Mouse (Mus musculus): ENCODE data around the gene Angel2.

The Angel2 gene

DNA sequence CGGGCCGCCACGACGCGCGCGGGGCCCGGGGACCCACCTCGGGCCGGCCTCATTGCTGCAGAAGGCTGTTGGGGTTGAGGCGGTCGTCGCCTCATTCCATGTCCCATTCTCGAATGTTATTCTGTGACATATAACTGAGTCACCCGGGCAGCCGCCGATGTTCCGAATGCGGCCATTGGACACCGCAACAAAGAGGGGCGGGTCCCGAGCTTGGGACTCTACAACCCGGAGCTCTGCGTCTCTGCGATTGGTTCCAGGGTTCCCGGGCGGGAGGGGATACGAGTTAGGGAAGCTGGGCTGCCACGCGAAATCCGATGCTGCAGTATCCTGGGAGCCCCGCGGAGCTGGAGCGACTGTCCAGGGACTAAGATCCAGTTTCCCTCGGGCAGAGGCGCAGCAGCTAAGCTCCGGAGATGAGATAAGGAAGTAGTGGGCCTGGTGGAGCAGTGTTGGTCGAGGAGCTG lies 54.2 kb downstream of the Angel2 start, which contains the start of gene Vash2:
Gene Vash2 (minus strand): TSS at position 197 of the 464 bp plus-strand sequence.
- peak; percentile 19 to 73 for DNase-seq (ENCODE audit: low spot score in 2 of 2)

GRCm38 (mm10) chr1:190980470-190980869 lies 55.6 kb downstream of the Angel2 start:
- DNase-seq (ENCODE audit: low spot score in 2 of 2) = no peak

DNA sequence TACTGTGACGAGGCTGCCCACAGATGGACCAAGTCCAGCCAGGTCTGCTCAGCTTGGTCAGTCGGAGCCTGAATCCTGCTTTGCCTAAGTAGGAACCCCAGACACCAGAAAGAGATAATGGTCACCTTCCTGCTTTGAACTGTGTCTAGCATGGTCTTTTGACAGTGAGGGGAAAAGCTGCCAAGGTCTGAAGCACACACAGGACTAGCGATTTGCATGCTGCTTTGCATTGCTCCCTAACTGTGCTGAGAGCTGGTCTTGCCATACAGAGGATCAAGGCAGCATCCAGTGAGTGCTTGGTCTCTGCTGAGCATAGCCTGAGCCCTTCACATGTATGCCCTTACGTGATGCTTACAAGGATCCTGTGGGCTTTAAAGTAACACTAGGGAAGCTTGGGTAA lies 56.5 kb downstream of the Angel2 start:
- no peak for DNase-seq (ENCODE audit: low spot score in 2 of 2)

GRCm38 (mm10) chr1:190989437-190990082 lies 64.6 kb downstream of the Angel2 start:
- no peak for DNase-seq (ENCODE audit: low spot score in 2 of 2)

GRCm38 (mm10) chr1:190995548-190995947 lies 70.6 kb downstream of the Angel2 start:
- peak in 1 of 2 experiments; percentile 29 for DNase-seq (ENCODE audit: low spot score in 2 of 2)

GRCm38 (mm10) chr1:190996346-190996877 lies 71.5 kb downstream of the Angel2 start:
- DNase-seq (ENCODE audit: low spot score in 2 of 2) = no peak
